Mouse (Mus musculus): Measurements from ENCODE around the gene Zpr1.

GRCm38 (mm10) chr9:46224945-46225660 is 47.8 kb upstream of the Zpr1 start:
- TF ChIP-seq POLR2A (IDR thresholded peaks at IDR 0.05; ENCODE audit: low read depth, low read length): no peak
- TF ChIP-seq CTCF (IDR thresholded peaks at IDR 0.05; ENCODE audit: extremely low read depth, insufficient read depth, insufficient read length, insufficient replicate concordance): no peak

Data from spleen, adult 2 months (tissue).